Mouse (Mus musculus) inflammation-experienced regulatory T-cells, adult 6 months (primary cell): ENCODE measurements around the gene Lingo4. TPM values are rescaled to one million over a fixed set of nuclear protein-coding genes. Genes with fewer than 3 reads are reported as not detected.

ENCODE experiments used
- ATAC-seq: one replicate; pipeline ENCODE4 v1.8.0; 2017
- polyA plus RNA-seq, 3 experiments: library from polyadenylated mRNA; unstranded; fragments of 100-300 nt; shearing (Covaris generic); gene quantifications; one replicate each; pipeline ENCODE4 v1.2.1; 2017

Lingo4 gene
- polyA plus RNA-seq, 3 experiments from 2014 or later: 0.45 to 2.3 (median 1.5) TPM

- ATAC-seq: peak; percentile 86
Measured at GRCm38 (mm10) chr3:94388047-94388446, 10.3 kb upstream of the Lingo4 start.

GRCm38 (mm10) chr3:94389420-94389819, 8.9 kb upstream of the Lingo4 start:
- no peak for ATAC-seq

- ATAC-seq: no peak
Measured at GRCm38 (mm10) chr3:94391001-94391400, 7.3 kb upstream of the Lingo4 start.

GRCm38 (mm10) chr3:94392128-94392527, 6.2 kb upstream of the Lingo4 start:
- ATAC-seq: no peak

GRCm38 (mm10) chr3:94393049-94393448, 5.3 kb upstream of the Lingo4 start:
- ATAC-seq: no peak

GRCm38 (mm10) chr3:94396336-94396735, 2.0 kb upstream of the Lingo4 start:
- no peak for ATAC-seq

GRCm38 (mm10) chr3:94396851-94397250, 1.5 kb upstream of the Lingo4 start:
- ATAC-seq: no peak

GRCm38 (mm10) chr3:94398943-94399481, 695 bp downstream of the Lingo4 start:
- no peak for ATAC-seq

GRCm38 (mm10) chr3:94399663-94400310, 1.5 kb downstream of the Lingo4 start:
- no peak for ATAC-seq

- ATAC-seq: no peak
Measured at GRCm38 (mm10) chr3:94402451-94402850, 4.1 kb downstream of the Lingo4 start.

- ATAC-seq: no peak
Measured at GRCm38 (mm10) chr3:94404366-94405054, 6.2 kb downstream of the Lingo4 start.

GRCm38 (mm10) chr3:94405561-94405960, 7.2 kb downstream of the Lingo4 start:
- ATAC-seq: no peak

GRCm38 (mm10) chr3:94412530-94412929, 14.2 kb downstream of the Lingo4 start:
- ATAC-seq: peak; percentile 6

- ATAC-seq: peak; percentile 97
Measured at GRCm38 (mm10) chr3:94413031-94413679, 14.8 kb downstream of the Lingo4 start, which contains the start of gene Tdrkh. TSS of gene Tdrkh (plus strand) at chr3:94413273.

- ATAC-seq: no peak
Measured at GRCm38 (mm10) chr3:94430980-94431379, 32.7 kb downstream of the Lingo4 start.

- ATAC-seq: no peak
Measured at GRCm38 (mm10) chr3:94434305-94434704, 36.0 kb downstream of the Lingo4 start.

- no peak for ATAC-seq
Measured at GRCm38 (mm10) chr3:94436420-94436819, 38.1 kb downstream of the Lingo4 start.

GRCm38 (mm10) chr3:94441182-94441581, 42.9 kb downstream of the Lingo4 start:
- ATAC-seq: no peak

GRCm38 (mm10) chr3:94442951-94443596, 44.8 kb downstream of the Lingo4 start, which contains the start of gene Mrpl9:
TSS of gene Mrpl9 (plus strand) at chr3:94443318.
- peak; percentile 90 for ATAC-seq

GRCm38 (mm10) chr3:94443597-94443964, 45.3 kb downstream of the Lingo4 start, which contains the start of gene Oaz3:
TSS of gene Oaz3 (minus strand) at chr3:94443915.
- ATAC-seq: peak; percentile 47

GRCm38 (mm10) chr3:94449377-94449776, 51.1 kb downstream of the Lingo4 start:
- ATAC-seq: no peak
